Mouse (Mus musculus) liver, adult 2 months (tissue): ENCODE data around the gene Qsox1. TPM values are rescaled to one million over a fixed set of nuclear protein-coding genes. Genes with fewer than 3 reads are reported as not detected.

ENCODE experiments used
- DNase-seq: peaks from one replicate; pipeline ENCODE4 v3.0.0-alpha.2; 2011; ENCODE audit warnings: low read depth, low spot score; ENCODE audit errors: extremely low read depth
- H3K27ac ChIP-seq: fragments of 200-500 bp; replicated peaks from 2 replicates; pipeline ENCODE4 v1.5.1; 2012; ENCODE audit warnings: low read depth, mild to moderate bottlenecking, control low read depth, inconsistent platforms, low read length; ENCODE audit not compliant: insufficient read depth
- H3K27me3 ChIP-seq: fragments of 200-500 bp; 2 replicates; pipeline ENCODE4 v1.6.1; 2012; ENCODE audit warnings: mild to moderate bottlenecking, moderate library complexity, low read length, inconsistent platforms; ENCODE audit not compliant: control insufficient read depth, insufficient read depth
- H3K36me3 ChIP-seq: fragments of 200-500 bp; 2 replicates; pipeline ENCODE4 v1.6.1; 2012; ENCODE audit warnings: low read length, inconsistent platforms; ENCODE audit not compliant: control insufficient read depth, insufficient read depth
- H3K4me1 ChIP-seq: fragments of 200-500 bp; 2 replicates; pipeline ENCODE4 v1.6.1; 2011; ENCODE audit warnings: low read length; ENCODE audit not compliant: control insufficient read depth, insufficient read depth
- H3K4me3 ChIP-seq: fragments of 200-500 bp; 2 replicates; pipeline ENCODE4 v1.5.1; 2011; ENCODE audit warnings: low read depth, mild to moderate bottlenecking, control low read depth, low read length, moderate library complexity; ENCODE audit not compliant: insufficient read depth
- H3K79me2 ChIP-seq: fragments of 200-500 bp; 2 replicates; pipeline ENCODE4 v1.6.1; 2012; ENCODE audit warnings: inconsistent platforms, mild to moderate bottlenecking, low read length, moderate library complexity; ENCODE audit not compliant: control insufficient read depth, insufficient read depth
- H3K9ac ChIP-seq: fragments of 200-500 bp; 2 replicates; pipeline ENCODE4 v1.6.1; 2012; ENCODE audit warnings: low read depth, mild to moderate bottlenecking, control low read depth, inconsistent platforms, low read length
- CTCF ChIP-seq: fragments of 200-500 bp; IDR thresholded peaks from 2 replicates; pipeline ENCODE4 v1.5.1; 2011; ENCODE audit warnings: low read depth, low read length, control low read depth
- POLR2A ChIP-seq: fragments of 200-500 bp; IDR thresholded peaks from 2 replicates; pipeline ENCODE4 v1.6.1; 2011; ENCODE audit warnings: low read length, control low read depth; ENCODE audit not compliant: insufficient read depth; ENCODE audit errors: extremely low read depth
- WGBS: fragments of 180-500 bp; shearing (Covaris S2); methylation state at CpG from one replicate; pipeline ENCODE4 v1.1.7; 2018; 5-methylcytosine and 5-hydroxymethylcytosine counted together
- polyA plus RNA-seq: library from polyadenylated mRNA; depleted of rRNA; stranded (reverse); fragments of >200 nt; gene quantifications from 2 replicates; pipeline ENCODE4 v1.2.3, GENCODE M21; 2012
- total RNA-seq: library from RNA; depleted of rRNA; stranded (reverse); fragments of >200 nt; gene quantifications from 2 replicates; pipeline ENCODE4 v1.2.3, GENCODE M21; 2014

Qsox1 gene
- total and polyA plus RNA-seq, 2 experiments: 221 to 543 TPM

- H3K27ac ChIP-seq: no peak overlapping the region
- H3K36me3 ChIP-seq: no peaks in the 10 kb centered on the region
- H3K27me3 ChIP-seq: no peaks in the 10 kb centered on the region
- DNase-seq: no peak
- no peaks in the 10 kb centered on the region for H3K4me1 ChIP-seq
- TF ChIP-seq CTCF (no peak), POLR2A (no peak)
- H3K79me2 ChIP-seq: no peaks in the 10 kb centered on the region
- 84% methylated on average over 12 of the region's 12 CpGs for WGBS
- H3K9ac ChIP-seq: no peak overlapping the region
- no peak overlapping the region for H3K4me3 ChIP-seq
Measured at GRCm38 (mm10) chr1:155759167-155759566, 53.5 kb downstream of the Qsox1 start.

GRCm38 (mm10) chr1:155758711-155759110, 54.0 kb downstream of the Qsox1 start:
- Histone ChIP-seq H3K9ac (no peak overlapping the region), H3K79me2 (no peaks in the 10 kb centered on the region), H3K4me1 (no peaks in the 10 kb centered on the region), H3K27me3 (0 out of 2 replicates have a peak, but pooled peaks cover under 1% of the 10 kb centered on the region), H3K36me3 (no peaks in the 10 kb centered on the region), H3K27ac (no peak overlapping the region), H3K4me3 (no peak overlapping the region)
- no peak for TF ChIP-seq POLR2A
- no peak for TF ChIP-seq CTCF
- 83% methylated on average over 4 of the region's 4 CpGs for WGBS
- DNase-seq: no peak

GRCm38 (mm10) chr1:155757621-155758020, 55.1 kb downstream of the Qsox1 start:
- H3K4me1 ChIP-seq: no peaks in the 10 kb centered on the region
- H3K27me3 ChIP-seq: 0 out of 2 replicates have a peak, but pooled peaks cover 3% of the 10 kb centered on the region
- DNase-seq: no peak
- 89% methylated on average over 7 of the region's 7 CpGs for WGBS
- H3K27ac ChIP-seq: no peak overlapping the region
- no peak overlapping the region for H3K4me3 ChIP-seq
- H3K36me3 ChIP-seq: no peaks in the 10 kb centered on the region
- H3K79me2 ChIP-seq: no peaks in the 10 kb centered on the region
- no peak overlapping the region for H3K9ac ChIP-seq
- TF ChIP-seq POLR2A (no peak), CTCF (no peak)

GRCm38 (mm10) chr1:155753411-155753810, 59.3 kb downstream of the Qsox1 start:
- Histone ChIP-seq H3K27me3 (peaks cover 3% of the 10 kb centered on the region; the same call in 1 of the 2 replicates), H3K27ac (no peak overlapping the region), H3K36me3 (no peaks in the 10 kb centered on the region), H3K4me3 (no peak overlapping the region), H3K9ac (no peak overlapping the region), H3K79me2 (no peaks in the 10 kb centered on the region), H3K4me1 (no peaks in the 10 kb centered on the region)
- no peak for TF ChIP-seq CTCF
- no peak for TF ChIP-seq POLR2A
- DNase-seq: no peak
- WGBS: 67% methylated on average over 9 of the region's 9 CpGs

GRCm38 (mm10) chr1:155751484-155752255, 61.0 kb downstream of the Qsox1 start, which contains the start of gene Lhx4:
Lhx4 (minus strand) TSS chr1:155751684.
- H3K4me1 ChIP-seq: no peaks in the 10 kb centered on the region
- 64% methylated on average over 6 of the region's 6 CpGs for WGBS

More at GRCm38 (mm10) chr1:155751484-155752255, 61.0 kb downstream of the Qsox1 start, which contains the start of gene Lhx4:
- Histone ChIP-seq H3K4me3 (no peak within 1 kb of the TSS), H3K9ac (no peak within 1 kb of the TSS), H3K79me2 (no peaks in the 10 kb centered on the region), H3K36me3 (no peaks in the 10 kb centered on the region), H3K27me3 (peaks cover 3% of the 10 kb centered on the region; the same call in 1 of the 2 replicates), H3K27ac (no peak within 1 kb of the TSS)
- TF ChIP-seq CTCF (no peak), POLR2A (no peak)
- DNase-seq: no peak
